Mouse (Mus musculus): ENCODE measurements at regions not wholly inside any gene's neighbourhood (a gene's known extent, or its start where the extent isn't known, plus 50 kb on each side); places are given as distances from the start of the nearest gene placed in this dataset.

DNA sequence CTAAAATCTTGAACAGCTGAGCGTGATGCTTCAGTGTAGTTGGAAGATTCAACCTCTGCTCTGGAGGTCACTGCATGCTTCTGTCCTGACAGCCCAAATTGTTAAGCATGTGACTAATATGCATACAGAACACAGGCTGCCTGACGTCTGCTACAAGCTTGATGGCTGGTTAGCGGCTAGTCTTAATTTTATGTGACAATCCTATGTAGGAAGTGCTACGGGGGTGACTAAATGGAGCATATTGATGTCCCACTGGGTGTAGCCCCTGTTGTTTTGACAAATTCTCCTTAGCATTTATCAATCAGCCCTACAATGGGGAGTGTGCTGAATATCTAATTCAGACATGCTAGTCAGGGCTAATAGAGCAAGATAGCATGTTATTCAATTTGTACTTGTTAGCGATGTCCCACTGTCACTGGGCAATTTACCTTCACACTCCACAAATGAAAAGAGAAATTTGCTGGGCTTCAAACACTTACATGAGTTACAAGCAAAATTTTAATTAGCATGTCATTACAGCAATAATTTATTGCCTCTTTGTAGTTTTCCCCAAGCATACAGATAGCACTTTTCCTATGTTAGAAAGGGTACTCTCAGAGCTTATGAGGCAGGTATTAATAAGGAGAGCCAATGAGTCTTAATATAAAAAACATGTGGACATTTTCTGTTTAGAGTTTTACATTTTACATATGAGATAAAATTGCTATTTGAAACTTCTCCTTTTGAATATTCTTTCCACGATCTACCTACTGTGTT, 188.3 kb upstream of the Isl1 start:
- TF ChIP-seq TBP (conservative IDR thresholded peaks at IDR 0.05; ENCODE audit: low read depth, low read length) (no peak), NRF1 (IDR thresholded peaks at IDR 0.05; ENCODE audit: low read depth, low read length) (no peak), CHD2 (IDR thresholded peaks at IDR 0.05; ENCODE audit: low read length) (no peak), MAX (IDR thresholded peaks at IDR 0.05; ENCODE audit: low read length) (no peak)

Data from CH12.LX (cell line).